Mouse (Mus musculus): ENCODE data around the gene Foxi3. TPM values are rescaled to one million over a fixed set of nuclear protein-coding genes. Genes with fewer than 3 reads are reported as not detected.

Foxi3 gene
- total and polyA plus RNA-seq, 3 experiments, result not detected

- H3K9ac ChIP-seq (ENCODE audit: insufficient read depth, low read depth), result no peak overlapping the region
- H3K4me1 ChIP-seq (ENCODE audit: control insufficient read depth in 1 of 2, insufficient read depth in 2 of 2), result peaks cover 2 to 14% of the 10 kb centered on the region in 2 experiments; a peak in 2 of 4 replicates
- no peaks in the 10 kb centered on the region for H3K36me3 ChIP-seq (replicated peaks in 1 of 2; ENCODE audit: control insufficient read depth in 1 of 2, insufficient read depth in 1 of 2, low read length in 1 of 2)
- peaks cover 12% of the 10 kb centered on the region for H3K9me3 ChIP-seq (replicated peaks; ENCODE audit: low read length)
- H3K4me3 ChIP-seq (replicated peaks in 1 of 3; ENCODE audit: low read depth in 2 of 3, low read length in 2 of 3, poor library complexity in 1 of 3), result no peak overlapping the region
- no peaks in the 10 kb centered on the region for H3K79me2 ChIP-seq (replicated peaks; ENCODE audit: control insufficient read depth, extremely low read depth, insufficient read depth, poor library complexity, severe bottlenecking)
- H3K4me2 ChIP-seq (ENCODE audit: insufficient read depth, low read depth, poor library complexity, severe bottlenecking), result no peak overlapping the region
- no peak overlapping the region for H3K27ac ChIP-seq (ENCODE audit: insufficient read depth, low read depth)
- dilution Hi-C loops (cut with MboI; ENCODE audit: extremely low pct_ligation_motif_present, extremely low pct_unique_long_range_greater_than_20kb, low sequenced_read_pairs), result no loop called here
- DNase-seq (ENCODE audit: extremely low read depth), result no peak
- in situ Hi-C loops (cut with MboI; ENCODE audit: low pct_ligation_motif_present, low pct_unique_long_range_greater_than_20kb, low sequenced_read_pairs), result no loop called here
- no peaks in the 10 kb centered on the region for H3K27me3 ChIP-seq (replicated peaks)
- TF ChIP-seq RAD21 (IDR thresholded peaks at IDR 0.05; ENCODE audit: low read depth, low read length) (peak; percentile 32), SMC3 (IDR thresholded peaks at IDR 0.05; ENCODE audit: low read depth, low read length) (peak; percentile 26), CHD2 (IDR thresholded peaks at IDR 0.05; ENCODE audit: low read length) (no peak), TBP (conservative IDR thresholded peaks at IDR 0.05; ENCODE audit: low read depth, low read length) (no peak), CTCF (conservative IDR thresholded peaks at IDR 0.05 in 1 of 2, IDR thresholded peaks at IDR 0.05 in 1 of 2; ENCODE audit: low read depth in 2 of 2, low read length in 2 of 2) (peak in 1 of 2 experiments; percentile 53; a peak in 2 of 4 replicates)
Measured at GRCm38 (mm10) chr6:70954040-70954439, 2.3 kb upstream of the Foxi3 start.

- Histone ChIP-seq H3K4me2 (ENCODE audit: insufficient read depth, low read depth, poor library complexity, severe bottlenecking) (no peak overlapping the region), H3K36me3 (replicated peaks in 1 of 2; ENCODE audit: control insufficient read depth in 1 of 2, insufficient read depth in 1 of 2, low read length in 1 of 2) (no peaks in the 10 kb centered on the region), H3K27ac (ENCODE audit: insufficient read depth, low read depth) (no peak overlapping the region), H3K4me3 (replicated peaks in 1 of 3; ENCODE audit: low read depth in 2 of 3, low read length in 2 of 3, poor library complexity in 1 of 3) (no peak overlapping the region), H3K27me3 (replicated peaks) (no peaks in the 10 kb centered on the region), H3K9ac (ENCODE audit: insufficient read depth, low read depth) (no peak overlapping the region), H3K9me3 (replicated peaks; ENCODE audit: low read length) (peaks cover 12% of the 10 kb centered on the region), H3K79me2 (replicated peaks; ENCODE audit: control insufficient read depth, extremely low read depth, insufficient read depth, poor library complexity, severe bottlenecking) (no peaks in the 10 kb centered on the region), H3K4me1 (ENCODE audit: control insufficient read depth in 1 of 2, insufficient read depth in 2 of 2) (peaks cover 2 to 14% of the 10 kb centered on the region in 2 experiments; a peak in 2 of 4 replicates)
- dilution Hi-C loops (cut with MboI; ENCODE audit: extremely low pct_ligation_motif_present, extremely low pct_unique_long_range_greater_than_20kb, low sequenced_read_pairs), result no loop called here
- no peak for TF ChIP-seq POLR2A (IDR thresholded peaks at IDR 0.05; ENCODE audit: low read depth, low read length)
- no peak for TF ChIP-seq RCOR1 (conservative IDR thresholded peaks at IDR 0.05; ENCODE audit: low read depth, low read length)
- TF ChIP-seq KAT2A (IDR thresholded peaks at IDR 0.05; ENCODE audit: insufficient replicate concordance, low read length), result no peak
- no peak for TF ChIP-seq CHD1 (IDR thresholded peaks at IDR 0.05; ENCODE audit: low read depth, low read length)
- no peak for TF ChIP-seq ZNF384 (IDR thresholded peaks at IDR 0.05; ENCODE audit: low read depth, low read length)
- TF ChIP-seq IRF4 (IDR thresholded peaks at IDR 0.05; ENCODE audit: low read depth, low read length), result no peak
- no peak for TF ChIP-seq MAZ (IDR thresholded peaks at IDR 0.05; ENCODE audit: low read depth, low read length)
- TF ChIP-seq ETS1 (conservative IDR thresholded peaks at IDR 0.05; ENCODE audit: low read depth, low read length), result no peak
- TF ChIP-seq TBP (conservative IDR thresholded peaks at IDR 0.05; ENCODE audit: low read depth, low read length), result no peak
- no peak for TF ChIP-seq ZKSCAN1 (IDR thresholded peaks at IDR 0.05; ENCODE audit: borderline replicate concordance, low read depth, low read length)
- no peak for TF ChIP-seq USF2 (conservative IDR thresholded peaks at IDR 0.05; ENCODE audit: low read depth, low read length)
- no peak for TF ChIP-seq NELFE (IDR thresholded peaks at IDR 0.05; ENCODE audit: low read depth, low read length)
- TF ChIP-seq SIN3A (IDR thresholded peaks at IDR 0.05; ENCODE audit: low read length), result no peak
- in situ Hi-C loops (cut with MboI; ENCODE audit: low pct_ligation_motif_present, low pct_unique_long_range_greater_than_20kb, low sequenced_read_pairs), result loop anchor here (5.0 kb wide), 1 partner anchor 172 kb away; no protein-coding TSS in a partner anchor
- no peak for DNase-seq (ENCODE audit: extremely low read depth)
Measured at GRCm38 (mm10) chr6:70955291-70955800, 985 bp upstream of the Foxi3 start.

Data from CH12.LX (cell line).